Mouse (Mus musculus) cerebral cortex, adult 2 months (tissue): ENCODE measurements around the gene Serpina9.

Experiments used
- WGBS: fragments of 180-500 bp; shearing (Covaris S2); methylation state at CpG from one replicate; pipeline ENCODE4 v1.1.7; 2018; 5-methylcytosine and 5-hydroxymethylcytosine counted together

Gene Serpina9

GRCm38 (mm10) chr12:103989857-103990256 is 23.7 kb downstream of the Serpina9 start, which contains the start of gene Serpina11:
TSS of gene Serpina11 (minus strand) at chr12:103989957.
- 92% methylated on average over 6 of the region's 6 CpGs for WGBS

DNA sequence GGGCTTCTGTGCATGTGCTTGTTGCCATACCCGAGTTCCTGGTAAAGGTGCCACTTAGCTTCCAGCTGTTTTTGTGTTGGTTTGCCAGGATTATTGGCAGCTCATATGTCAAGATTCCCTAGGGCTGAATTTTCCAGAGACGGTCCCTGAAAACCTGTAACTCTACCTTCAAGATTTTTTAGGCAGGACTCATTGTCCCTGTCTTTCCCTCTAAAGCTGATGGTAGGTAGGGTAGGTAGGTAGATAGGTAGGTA is 24.1 kb downstream of the Serpina9 start:
- WGBS: 74% methylated on average over 2 of the region's 2 CpGs

- 75% methylated on average over 14 of the region's 14 CpGs for WGBS
Observed at GRCm38 (mm10) chr12:103988754-103989513, 24.6 kb downstream of the Serpina9 start.

DNA sequence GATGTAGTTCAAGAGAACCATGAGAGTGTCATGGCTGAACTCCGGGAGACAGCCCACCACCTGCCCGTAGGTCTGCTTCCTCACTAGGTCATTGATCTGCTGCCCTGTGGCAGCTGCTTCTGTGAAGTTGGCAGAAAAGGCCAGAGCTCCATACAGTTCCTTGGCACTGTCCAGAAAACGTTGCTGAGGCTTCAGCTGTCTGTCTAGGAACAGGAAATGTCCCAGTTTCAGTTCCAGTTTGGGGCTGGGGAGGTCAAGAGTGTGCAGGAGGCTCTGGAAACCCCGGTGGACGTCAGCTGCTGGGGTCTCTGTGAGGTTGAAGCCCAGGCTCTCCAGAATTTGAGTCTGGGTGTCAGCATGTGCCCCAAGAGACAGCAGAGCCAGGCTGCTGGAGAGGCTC is 27.7 kb downstream of the Serpina9 start:
- WGBS: 78% methylated on average over 5 of the region's 5 CpGs

- 63% methylated on average over 4 of the region's 4 CpGs for WGBS
Observed at GRCm38 (mm10) chr12:103984935-103985334, 28.6 kb downstream of the Serpina9 start.

DNA sequence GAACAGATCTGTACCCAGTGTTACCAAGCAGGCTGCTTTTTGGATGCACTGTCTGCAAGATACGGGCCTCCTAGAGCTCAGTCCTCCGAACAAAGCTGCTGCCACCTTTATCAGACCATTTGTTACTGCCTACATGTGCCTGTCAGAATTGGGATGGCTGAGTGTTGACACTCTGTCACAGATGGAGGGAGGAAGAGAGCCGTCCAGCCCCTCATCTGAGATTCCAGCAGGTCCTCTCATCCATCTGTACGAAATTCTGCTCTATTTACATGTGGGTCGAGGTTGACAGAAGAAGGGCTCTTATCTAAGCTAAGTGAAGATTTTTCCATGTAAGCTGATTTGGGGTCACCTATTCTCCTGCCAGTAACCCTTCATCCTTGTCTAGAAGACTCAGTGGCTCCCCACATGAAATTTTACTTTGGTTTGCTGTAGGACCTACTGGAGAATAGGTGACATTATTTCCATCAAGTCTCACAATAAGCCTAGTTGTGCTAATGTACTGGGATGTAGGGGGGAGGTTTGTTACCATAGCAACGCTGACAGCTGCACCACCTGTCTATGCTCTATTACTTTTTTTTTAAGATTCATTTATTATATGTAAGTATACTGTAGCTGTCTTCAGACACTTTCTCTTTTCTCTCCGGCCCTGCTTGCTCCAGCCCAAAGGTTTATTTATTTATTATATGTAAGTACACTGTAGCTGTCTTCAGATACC is 31.8 kb downstream of the Serpina9 start:
- WGBS: 59% methylated on average over 7 of the region's 7 CpGs

DNA sequence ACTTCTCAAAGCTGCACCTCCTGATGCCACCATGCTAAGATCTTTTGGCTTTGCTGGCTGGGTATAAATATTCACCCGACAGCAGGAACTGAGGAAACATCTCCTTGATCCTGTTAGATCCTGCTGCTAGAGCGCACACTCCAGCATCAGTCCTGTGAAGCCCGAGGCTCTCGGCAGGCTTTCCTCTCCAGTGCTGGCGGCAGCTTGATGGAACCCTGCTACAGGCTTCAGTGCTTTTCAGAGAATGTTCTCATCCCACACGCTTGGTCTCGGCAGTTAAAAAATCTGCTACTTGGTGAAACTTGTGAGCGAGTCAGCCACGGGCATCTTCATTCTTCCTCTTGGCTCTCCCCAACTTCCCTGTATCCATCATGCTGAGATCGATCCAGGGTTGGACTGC is 35.3 kb downstream of the Serpina9 start:
- WGBS: 51% methylated on average over 10 of the region's 10 CpGs

GRCm38 (mm10) chr12:103977846-103978245 is 35.7 kb downstream of the Serpina9 start:
- WGBS: 41% methylated on average over 5 of the region's 5 CpGs

DNA sequence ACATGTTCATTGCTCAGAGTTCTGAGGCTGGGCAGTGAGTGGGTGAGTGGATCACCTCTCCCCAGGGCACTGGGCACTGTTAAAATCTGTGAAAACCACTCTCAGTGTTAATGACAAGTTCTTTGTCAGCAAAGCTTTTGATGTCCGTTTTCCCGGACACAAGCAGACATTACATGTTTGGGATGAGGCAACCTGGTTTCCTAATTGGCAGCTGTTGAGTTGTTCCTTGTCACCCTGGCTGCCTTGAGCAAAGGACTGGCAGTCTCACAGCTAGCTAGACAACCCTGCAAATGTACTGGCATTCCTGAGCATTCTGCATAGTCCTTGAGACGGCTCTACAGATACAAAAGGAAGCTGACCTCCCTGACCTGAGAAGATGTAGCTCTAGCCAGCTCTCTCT is 36.5 kb downstream of the Serpina9 start:
- WGBS: 76% methylated on average over 3 of the region's 3 CpGs

- WGBS: 75% methylated on average over 4 of the region's 4 CpGs
Observed at GRCm38 (mm10) chr12:103971080-103971479, 42.5 kb downstream of the Serpina9 start.

GRCm38 (mm10) chr12:103969577-103970116 is 43.9 kb downstream of the Serpina9 start:
- WGBS: 90% methylated on average over 9 of the region's 9 CpGs

DNA sequence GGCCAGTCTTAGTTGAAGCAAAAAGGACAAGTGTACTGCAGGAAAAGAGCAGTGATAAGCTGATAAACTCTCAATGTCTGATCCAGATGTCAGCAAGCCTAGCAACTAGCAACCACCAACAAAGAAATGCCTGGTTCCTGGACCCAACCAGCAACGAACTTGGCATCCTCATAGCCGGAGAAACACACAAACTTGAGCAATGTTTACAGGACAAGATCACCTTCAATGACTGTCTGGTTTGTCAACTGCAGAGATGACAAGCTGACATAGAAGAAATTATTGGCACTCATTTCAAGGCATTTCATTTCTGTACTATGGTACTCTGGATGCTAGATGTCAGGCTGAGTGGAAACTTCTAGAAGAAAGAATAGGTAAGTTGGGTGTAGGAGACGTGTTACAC is 46.8 kb downstream of the Serpina9 start:
- WGBS: 76% methylated on average over 3 of the region's 3 CpGs

- 73% methylated on average over 4 of the region's 4 CpGs for WGBS
Observed at GRCm38 (mm10) chr12:103963288-103963687, 50.3 kb downstream of the Serpina9 start.

DNA sequence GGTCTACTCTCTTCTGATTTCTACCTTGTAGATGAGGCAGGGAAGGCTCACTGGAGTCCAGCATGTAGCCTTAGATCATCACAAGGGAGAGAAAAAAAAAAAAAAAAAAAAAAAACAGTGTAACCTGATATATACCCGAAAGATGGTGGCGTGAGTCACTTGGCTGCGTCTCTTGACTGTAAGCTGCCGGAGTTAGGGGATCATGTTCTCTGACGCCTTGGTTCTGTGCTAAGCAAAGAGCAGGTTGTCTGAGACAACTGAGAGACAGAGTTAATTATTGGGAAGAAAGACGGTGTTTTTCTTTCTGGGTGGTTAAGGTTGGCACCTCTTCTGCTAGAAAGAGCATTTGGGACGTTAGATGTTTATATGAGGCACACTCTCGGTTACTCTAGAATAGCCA is 50.7 kb downstream of the Serpina9 start:
- WGBS: 78% methylated on average over 8 of the region's 8 CpGs

DNA sequence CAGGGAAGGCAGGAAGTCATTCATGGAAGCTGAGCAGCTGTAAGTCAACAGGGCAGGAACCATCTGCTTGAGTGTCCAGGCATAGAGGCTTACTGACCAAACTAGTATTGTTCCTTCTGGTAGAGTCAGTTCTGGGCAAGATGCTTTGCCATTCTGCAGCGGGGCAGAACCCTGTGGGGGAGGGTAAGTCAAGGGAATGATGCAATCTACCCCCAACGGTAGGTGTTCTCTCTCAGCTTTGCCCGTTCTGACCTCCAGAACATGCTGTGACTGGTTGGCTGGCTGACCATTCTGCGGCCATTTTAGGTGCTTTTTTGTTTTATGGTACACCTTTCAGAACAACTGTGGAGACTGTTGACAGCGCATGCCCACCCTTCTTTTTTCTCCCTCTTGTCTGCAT is 51.2 kb downstream of the Serpina9 start:
- WGBS: 82% methylated on average over 5 of the region's 5 CpGs

- WGBS: 96% methylated on average over 1 of the region's 1 CpGs
Observed at GRCm38 (mm10) chr12:103961716-103962115, 51.8 kb downstream of the Serpina9 start.

- 74% methylated on average over 3 of the region's 3 CpGs for WGBS
Observed at GRCm38 (mm10) chr12:103958798-103959197, 54.8 kb downstream of the Serpina9 start, which contains the start of gene Serpina1e. TSS of gene Serpina1e (minus strand) at chr12:103958975.

DNA sequence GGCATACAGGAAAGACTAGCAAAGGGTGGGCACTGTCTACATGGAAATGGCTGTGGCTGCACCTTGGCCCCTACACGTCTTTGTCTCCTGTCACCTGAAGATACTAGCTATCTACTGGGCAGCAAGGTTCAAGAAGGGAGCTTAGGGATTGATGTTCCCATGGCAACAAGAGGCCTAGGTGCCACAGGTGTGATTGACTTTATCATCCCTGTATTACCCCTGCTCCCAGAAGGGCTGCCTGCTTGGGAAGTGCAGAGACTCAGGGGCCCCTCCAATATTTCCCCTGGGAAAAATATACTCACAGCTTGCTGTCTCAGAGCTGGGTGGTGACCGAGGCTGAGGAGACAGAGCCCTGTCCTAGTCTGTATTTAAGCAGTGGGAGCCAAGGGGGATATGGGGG is 57.0 kb downstream of the Serpina9 start:
- 83% methylated on average over 2 of the region's 2 CpGs for WGBS

DNA sequence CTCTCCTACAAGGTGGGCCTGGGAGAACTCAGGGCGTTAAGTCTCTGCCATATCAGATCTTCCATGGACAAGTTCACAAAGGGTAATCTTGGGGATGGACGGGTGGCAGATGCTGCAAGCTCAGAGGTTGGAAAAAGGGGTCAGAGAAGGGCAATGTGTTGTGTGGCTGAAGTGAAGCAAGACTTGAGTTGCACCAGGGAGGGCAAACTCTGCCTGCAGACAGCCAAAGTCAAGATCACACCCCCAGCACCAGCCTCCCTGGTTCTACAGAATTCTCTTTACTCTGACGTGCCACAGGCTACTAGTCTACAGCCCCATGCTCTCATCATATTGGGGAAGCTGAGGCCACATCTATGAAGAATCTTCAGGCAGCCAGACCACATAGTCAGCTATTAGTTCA is 60.6 kb downstream of the Serpina9 start:
- 83% methylated on average over 3 of the region's 3 CpGs for WGBS

DNA sequence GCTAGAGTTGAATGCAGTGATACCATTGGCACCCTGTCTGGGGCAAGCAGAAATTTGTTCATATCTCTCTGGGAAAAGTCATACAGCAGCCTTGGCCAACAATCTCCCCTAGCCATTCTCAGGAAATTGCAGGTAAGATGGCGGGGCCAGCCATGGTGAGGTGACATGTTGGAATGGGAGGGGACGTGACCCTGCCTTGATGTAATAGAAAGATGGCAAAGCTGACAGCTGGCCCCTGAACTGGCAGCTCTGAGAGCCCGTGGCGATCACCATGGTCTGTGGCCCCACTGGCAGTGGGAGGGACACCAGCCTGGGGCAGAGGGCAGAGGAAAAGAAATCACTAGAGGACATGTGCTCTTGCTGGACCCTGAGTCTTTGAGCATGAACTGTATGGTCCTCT is 67.3 kb downstream of the Serpina9 start:
- WGBS: 87% methylated on average over 4 of the region's 4 CpGs
